Mouse (Mus musculus): ENCODE data around the gene Rab11fip5. TPM values are rescaled to one million over a fixed set of nuclear protein-coding genes. Genes with fewer than 3 reads are reported as not detected.

Gene Rab11fip5
- polyA plus RNA-seq, 2 experiments = 15.9 to 16.9 TPM

- Histone ChIP-seq H3K36me3 (ENCODE audit: control insufficient read depth, insufficient read depth, low read length) (no peaks in the 10 kb centered on the region), H3K27me3 (ENCODE audit: control insufficient read depth, insufficient read depth, low read length) (no peaks in the 10 kb centered on the region), H3K9me3 (ENCODE audit: control insufficient read depth, low read length) (no peaks in the 10 kb centered on the region), H3K4me1 (ENCODE audit: control insufficient read depth, insufficient read depth, low read length) (peaks cover 12% of the 10 kb centered on the region), H3K9ac (ENCODE audit: low read depth, low read length, severe bottlenecking) (no peak overlapping the region), H3K4me3 (replicated peaks; ENCODE audit: low read length) (no peak overlapping the region), H3K4me2 (replicated peaks; ENCODE audit: low read depth, low read length, severe bottlenecking) (no peak overlapping the region), H3K27ac (replicated peaks; ENCODE audit: low read depth, low read length) (no peak overlapping the region)
- ATAC-seq (ENCODE audit: low FRiP score, low read depth) = no peak
- TF ChIP-seq POLR2A (IDR thresholded peaks at IDR 0.05; ENCODE audit: borderline replicate concordance, extremely low read depth, insufficient read depth, insufficient read length) = no peak
- DNase-seq (ENCODE audit: low spot score) = no peak
Observed at GRCm38 (mm10) chr6:85305826-85306225, 68.6 kb downstream of the Rab11fip5 start.

- H3K27ac ChIP-seq (replicated peaks; ENCODE audit: low read depth, low read length) = no peak overlapping the region
- H3K4me1 ChIP-seq (ENCODE audit: control insufficient read depth, insufficient read depth, low read length) = peaks cover 12% of the 10 kb centered on the region
- no peaks in the 10 kb centered on the region for H3K9me3 ChIP-seq (ENCODE audit: control insufficient read depth, low read length)
- WGBS = 83% methylated on average over 5 of the region's 5 CpGs
- no peak overlapping the region for H3K4me2 ChIP-seq (replicated peaks; ENCODE audit: low read depth, low read length, severe bottlenecking)
- no peaks in the 10 kb centered on the region for H3K36me3 ChIP-seq (ENCODE audit: control insufficient read depth, insufficient read depth, low read length)
- no peak for TF ChIP-seq POLR2A (IDR thresholded peaks at IDR 0.05; ENCODE audit: borderline replicate concordance, extremely low read depth, insufficient read depth, insufficient read length)
- no peak for DNase-seq (ENCODE audit: low spot score)
- ATAC-seq (ENCODE audit: low FRiP score, low read depth) = no peak
- H3K4me3 ChIP-seq (replicated peaks; ENCODE audit: low read length) = no peak overlapping the region
- H3K27me3 ChIP-seq (ENCODE audit: control insufficient read depth, insufficient read depth, low read length) = no peaks in the 10 kb centered on the region
- H3K9ac ChIP-seq (ENCODE audit: low read depth, low read length, severe bottlenecking) = no peak overlapping the region
Observed at GRCm38 (mm10) chr6:85304966-85305365, 69.5 kb downstream of the Rab11fip5 start.

- peak overlapping the region; percentile 32; the same call in 1 of the 2 replicates for H3K9ac ChIP-seq (ENCODE audit: low read depth, low read length, severe bottlenecking)
- WGBS = 22% methylated on average over 3 of the region's 3 CpGs
- DNase-seq (ENCODE audit: low spot score) = peak; percentile 89
- H3K27ac ChIP-seq (replicated peaks; ENCODE audit: low read depth, low read length) = peak overlapping the region; percentile 86
- TF ChIP-seq POLR2A (IDR thresholded peaks at IDR 0.05; ENCODE audit: borderline replicate concordance, extremely low read depth, insufficient read depth, insufficient read length) = no peak
- H3K4me3 ChIP-seq (replicated peaks; ENCODE audit: low read length) = no peak overlapping the region
- ATAC-seq (ENCODE audit: low FRiP score, low read depth) = peak; percentile 84
- H3K36me3 ChIP-seq (ENCODE audit: control insufficient read depth, insufficient read depth, low read length) = no peaks in the 10 kb centered on the region
- no peaks in the 10 kb centered on the region for H3K9me3 ChIP-seq (ENCODE audit: control insufficient read depth, low read length)
- peaks cover 12% of the 10 kb centered on the region for H3K4me1 ChIP-seq (ENCODE audit: control insufficient read depth, insufficient read depth, low read length)
- H3K27me3 ChIP-seq (ENCODE audit: control insufficient read depth, insufficient read depth, low read length) = no peaks in the 10 kb centered on the region
- no peak overlapping the region; the same call in 1 of the 2 replicates for H3K4me2 ChIP-seq (replicated peaks; ENCODE audit: low read depth, low read length, severe bottlenecking)
Observed at GRCm38 (mm10) chr6:85302326-85303055, 71.9 kb downstream of the Rab11fip5 start.

GRCm38 (mm10) chr6:85295384-85296167 lies 78.9 kb downstream of the Rab11fip5 start:
- TF ChIP-seq POLR2A (IDR thresholded peaks at IDR 0.05; ENCODE audit: borderline replicate concordance, extremely low read depth, insufficient read depth, insufficient read length) = no peak
- Histone ChIP-seq H3K36me3 (ENCODE audit: control insufficient read depth, insufficient read depth, low read length) (no peaks in the 10 kb centered on the region), H3K27ac (replicated peaks; ENCODE audit: low read depth, low read length) (no peak overlapping the region), H3K4me1 (ENCODE audit: control insufficient read depth, insufficient read depth, low read length) (peaks cover 12% of the 10 kb centered on the region; the same call in 1 of the 2 replicates), H3K4me2 (replicated peaks; ENCODE audit: low read depth, low read length, severe bottlenecking) (no peak overlapping the region), H3K9ac (ENCODE audit: low read depth, low read length, severe bottlenecking) (0 out of 2 replicates have a peak overlapping the region, but pooled peaks have one; percentile 12), H3K9me3 (ENCODE audit: control insufficient read depth, low read length) (no peaks in the 10 kb centered on the region), H3K27me3 (ENCODE audit: control insufficient read depth, insufficient read depth, low read length) (no peaks in the 10 kb centered on the region), H3K4me3 (replicated peaks; ENCODE audit: low read length) (no peak overlapping the region)
- ATAC-seq (ENCODE audit: low FRiP score, low read depth) = no peak
- 60% methylated on average over 7 of the region's 7 CpGs for WGBS
- peak; percentile 33 for DNase-seq (ENCODE audit: low spot score)

- TF ChIP-seq POLR2A (IDR thresholded peaks at IDR 0.05; ENCODE audit: borderline replicate concordance, extremely low read depth, insufficient read depth, insufficient read length) = no peak
- 48% methylated on average over 5 of the region's 5 CpGs for WGBS
- H3K9me3 ChIP-seq (ENCODE audit: control insufficient read depth, low read length) = no peaks in the 10 kb centered on the region
- ATAC-seq (ENCODE audit: low FRiP score, low read depth) (no peak), DNase-seq (ENCODE audit: low spot score) (no peak)
- no peak overlapping the region for H3K27ac ChIP-seq (replicated peaks; ENCODE audit: low read depth, low read length)
- H3K4me2 ChIP-seq (replicated peaks; ENCODE audit: low read depth, low read length, severe bottlenecking) = no peak overlapping the region
- H3K4me1 ChIP-seq (ENCODE audit: control insufficient read depth, insufficient read depth, low read length) = peaks cover 12% of the 10 kb centered on the region; the same call in 1 of the 2 replicates
- no peak overlapping the region for H3K9ac ChIP-seq (ENCODE audit: low read depth, low read length, severe bottlenecking)
- no peak overlapping the region for H3K4me3 ChIP-seq (replicated peaks; ENCODE audit: low read length)
- H3K27me3 ChIP-seq (ENCODE audit: control insufficient read depth, insufficient read depth, low read length) = no peaks in the 10 kb centered on the region
- H3K36me3 ChIP-seq (ENCODE audit: control insufficient read depth, insufficient read depth, low read length) = no peaks in the 10 kb centered on the region
Observed at GRCm38 (mm10) chr6:85294004-85294379, 80.4 kb downstream of the Rab11fip5 start.
